Mouse (Mus musculus) splenic B cell, adult 2 months (primary cell): ENCODE measurements at regions not wholly inside any gene's neighbourhood (a gene's known extent, or its start where the extent isn't known, plus 50 kb on each side); places are given as distances from the start of the nearest gene placed in this dataset.
A peak's percentile ranks its signal among the peaks of the same experiment; 100 is the strongest.

Experiments
- DNase-seq: peaks from one replicate; pipeline ENCODE4 v3.0.0-alpha.2; 2011; ENCODE audit warnings: low read depth, low spot score
- H3K27me3 ChIP-seq: 2 replicates; pipeline ENCODE4 v1.6.1; 2012; ENCODE audit warnings: mild to moderate bottlenecking, low read length, moderate library complexity, mixed read lengths; ENCODE audit not compliant: control insufficient read depth, poor library complexity, insufficient read depth, severe bottlenecking
- H3K36me3 ChIP-seq: 2 replicates; pipeline ENCODE4 v1.6.1; 2012; ENCODE audit warnings: mild to moderate bottlenecking, low read length, moderate library complexity, mixed read lengths; ENCODE audit not compliant: control insufficient read depth, poor library complexity, insufficient read depth, severe bottlenecking

- Histone ChIP-seq H3K36me3 (no peaks in the 10 kb centered on the region), H3K27me3 (no peaks in the 10 kb centered on the region)
- DNase-seq: no peak
Observed at GRCm38 (mm10) chr10:16742246-16742645, 980.8 kb upstream of the Cited2 start.

- no peaks in the 10 kb centered on the region for H3K27me3 ChIP-seq
- no peaks in the 10 kb centered on the region for H3K36me3 ChIP-seq
- peak; percentile 23 for DNase-seq
Observed at GRCm38 (mm10) chr10:16751546-16751945, 971.5 kb upstream of the Cited2 start.

GRCm38 (mm10) chr10:16789641-16790243 is 933.3 kb upstream of the Cited2 start:
- no peaks in the 10 kb centered on the region for H3K27me3 ChIP-seq
- no peaks in the 10 kb centered on the region for H3K36me3 ChIP-seq
- peak; percentile 2 for DNase-seq

- Histone ChIP-seq H3K36me3 (no peaks in the 10 kb centered on the region), H3K27me3 (no peaks in the 10 kb centered on the region)
- DNase-seq: no peak
Observed at GRCm38 (mm10) chr10:16803978-16804377, 919.0 kb upstream of the Cited2 start.

- H3K27me3 ChIP-seq: no peaks in the 10 kb centered on the region
- no peaks in the 10 kb centered on the region for H3K36me3 ChIP-seq
- DNase-seq: no peak
Observed at GRCm38 (mm10) chr10:16810716-16811115, 912.3 kb upstream of the Cited2 start.

- no peaks in the 10 kb centered on the region for H3K36me3 ChIP-seq
- no peak for DNase-seq
Observed at GRCm38 (mm10) chr10:16814013-16814412, 909.0 kb upstream of the Cited2 start.

GRCm38 (mm10) chr10:16861534-16861933 is 861.5 kb upstream of the Cited2 start:
- H3K36me3 ChIP-seq: no peaks in the 10 kb centered on the region
- H3K27me3 ChIP-seq: no peaks in the 10 kb centered on the region
- no peak for DNase-seq

More at GRCm38 (mm10) chr10:16814013-16814412, 909.0 kb upstream of the Cited2 start:
- no peaks in the 10 kb centered on the region for H3K27me3 ChIP-seq

GRCm38 (mm10) chr10:16866914-16867313 is 856.1 kb upstream of the Cited2 start:
- no peaks in the 10 kb centered on the region for H3K27me3 ChIP-seq
- DNase-seq: peak; percentile 46

GRCm38 (mm10) chr10:16874131-16874530 is 848.9 kb upstream of the Cited2 start:
- DNase-seq: no peak
- Histone ChIP-seq H3K36me3 (no peaks in the 10 kb centered on the region), H3K27me3 (no peaks in the 10 kb centered on the region; the same call in 1 of the 2 replicates)

More at GRCm38 (mm10) chr10:16866914-16867313, 856.1 kb upstream of the Cited2 start:
- H3K36me3 ChIP-seq: no peaks in the 10 kb centered on the region

- Histone ChIP-seq H3K27me3 (no peaks in the 10 kb centered on the region; the same call in 1 of the 2 replicates), H3K36me3 (no peaks in the 10 kb centered on the region)
- no peak for DNase-seq
Observed at GRCm38 (mm10) chr10:16878197-16878596, 844.8 kb upstream of the Cited2 start.

- H3K36me3 ChIP-seq: no peaks in the 10 kb centered on the region
- no peak for DNase-seq
Observed at GRCm38 (mm10) chr10:16893316-16893715, 829.7 kb upstream of the Cited2 start.

GRCm38 (mm10) chr10:16895332-16895731 is 827.7 kb upstream of the Cited2 start:
- no peaks in the 10 kb centered on the region for H3K27me3 ChIP-seq

More at GRCm38 (mm10) chr10:16893316-16893715, 829.7 kb upstream of the Cited2 start:
- no peaks in the 10 kb centered on the region for H3K27me3 ChIP-seq

GRCm38 (mm10) chr10:16922888-16923287 is 800.1 kb upstream of the Cited2 start:
- DNase-seq: no peak
- H3K27me3 ChIP-seq: no peaks in the 10 kb centered on the region
- no peaks in the 10 kb centered on the region for H3K36me3 ChIP-seq

More at GRCm38 (mm10) chr10:16895332-16895731, 827.7 kb upstream of the Cited2 start:
- DNase-seq: no peak
- H3K36me3 ChIP-seq: no peaks in the 10 kb centered on the region

- no peaks in the 10 kb centered on the region for H3K27me3 ChIP-seq
- DNase-seq: no peak
- H3K36me3 ChIP-seq: no peaks in the 10 kb centered on the region
Observed at GRCm38 (mm10) chr10:16923851-16924250, 799.2 kb upstream of the Cited2 start.

GRCm38 (mm10) chr10:16937705-16938104 is 785.3 kb upstream of the Cited2 start:
- Histone ChIP-seq H3K36me3 (no peaks in the 10 kb centered on the region), H3K27me3 (no peaks in the 10 kb centered on the region)
- no peak for DNase-seq

- DNase-seq: no peak
- Histone ChIP-seq H3K27me3 (no peaks in the 10 kb centered on the region), H3K36me3 (no peaks in the 10 kb centered on the region)
Observed at GRCm38 (mm10) chr10:16951636-16952035, 771.4 kb upstream of the Cited2 start.
